Mouse (Mus musculus) ES-E14 (cell line): ENCODE data around the gene Hoxd11. TPM values are rescaled to one million over a fixed set of nuclear protein-coding genes. Genes with fewer than 3 reads are reported as not detected.

Source experiments
- DNase-seq: peaks from one replicate; pipeline ENCODE4 v3.0.0-alpha.2; 2013; ENCODE audit warnings: low read depth, low spot score
- H3K27ac ChIP-seq: 2 replicates; pipeline ENCODE4 v1.5.1; 2012; ENCODE audit warnings: low read depth, mild to moderate bottlenecking, low read length, moderate library complexity, mixed read lengths; ENCODE audit not compliant: poor library complexity, insufficient read depth, severe bottlenecking
- H3K36me3 ChIP-seq: 2 replicates; pipeline ENCODE4 v1.6.1; 2012; ENCODE audit warnings: mild to moderate bottlenecking, low read length, moderate library complexity, mixed read lengths; ENCODE audit not compliant: control insufficient read depth, poor library complexity, insufficient read depth, severe bottlenecking
- H3K4me1 ChIP-seq, 2 experiments: fragments of 150-350 bp in 1 of 2; sonication (generic) in 1 of 2; 2 replicates each; pipeline ENCODE4 v1.6.1; 2012; ENCODE audit warnings: low read length in 2 of 2, mild to moderate bottlenecking in 1 of 2, mixed read lengths in 1 of 2; ENCODE audit not compliant: control insufficient read depth in 2 of 2, insufficient read depth in 2 of 2, poor library complexity in 1 of 2
- H3K4me3 ChIP-seq, 2 experiments: fragments of 150-350 bp in 1 of 2; sonication (generic) in 1 of 2; 2 replicates each; pipeline ENCODE4 v1.5.1; 2012; ENCODE audit warnings: low read length in 2 of 2, low read depth in 1 of 2, mild to moderate bottlenecking in 1 of 2, mixed read lengths in 1 of 2; ENCODE audit not compliant: insufficient read depth in 1 of 2, poor library complexity in 1 of 2, severe bottlenecking in 1 of 2
- H3K9ac ChIP-seq: 2 replicates; pipeline ENCODE4 v1.6.1; 2012; ENCODE audit warnings: low read depth, mild to moderate bottlenecking, low read length, mixed read lengths; ENCODE audit not compliant: poor library complexity, insufficient read depth, severe bottlenecking
- H3K9me3 ChIP-seq: fragments of 150-350 bp; sonication (generic); 2 replicates; pipeline ENCODE4 v1.6.1; 2012; ENCODE audit warnings: low read depth, mild to moderate bottlenecking, low read length; ENCODE audit not compliant: control insufficient read depth, insufficient read depth
- CHD2 ChIP-seq: IDR thresholded peaks from 2 replicates; pipeline ENCODE4 v1.6.1; 2014; ENCODE audit warnings: mild to moderate bottlenecking, low read depth, low read length, inconsistent platforms
- HCFC1 ChIP-seq: IDR thresholded peaks from 2 replicates; pipeline ENCODE4 v1.6.1; 2012; ENCODE audit warnings: low read length, inconsistent platforms, borderline replicate concordance; ENCODE audit not compliant: insufficient read depth
- MAFK ChIP-seq: IDR thresholded peaks from 2 replicates; pipeline ENCODE4 v1.6.1; 2014; ENCODE audit warnings: mild to moderate bottlenecking, low read depth, low read length, inconsistent platforms; ENCODE audit not compliant: insufficient read depth
- ZC3H11A ChIP-seq: IDR thresholded peaks from 2 replicates; pipeline ENCODE4 v1.6.1; 2012; ENCODE audit warnings: low read depth, mild to moderate bottlenecking, inconsistent platforms, low read length, borderline replicate concordance
- ZNF384 ChIP-seq: IDR thresholded peaks from 2 replicates; pipeline ENCODE4 v1.6.1; 2012; ENCODE audit warnings: low read depth, low read length, inconsistent platforms
- in situ Hi-C, 2 experiments: fragments of 600-800 bp; cut with MboI; formaldehyde crosslinking; loops; one replicate each; pipeline ENCODE4 v1.15.1; 2025; ENCODE audit warnings: low sequenced_read_pairs in 2 of 2, inconsistent platforms in 1 of 2; ENCODE audit not compliant: unreplicated experiment in 2 of 2
- total RNA-seq: library from RNA; depleted of rRNA; stranded (reverse); fragments of 300-350 nt; gene quantifications from 2 replicates; pipeline ENCODE4 v1.2.3, GENCODE M21; 2012; rRNA removed

Hoxd11 gene
- total RNA-seq, 1 experiment = 0.18 TPM

DNA sequence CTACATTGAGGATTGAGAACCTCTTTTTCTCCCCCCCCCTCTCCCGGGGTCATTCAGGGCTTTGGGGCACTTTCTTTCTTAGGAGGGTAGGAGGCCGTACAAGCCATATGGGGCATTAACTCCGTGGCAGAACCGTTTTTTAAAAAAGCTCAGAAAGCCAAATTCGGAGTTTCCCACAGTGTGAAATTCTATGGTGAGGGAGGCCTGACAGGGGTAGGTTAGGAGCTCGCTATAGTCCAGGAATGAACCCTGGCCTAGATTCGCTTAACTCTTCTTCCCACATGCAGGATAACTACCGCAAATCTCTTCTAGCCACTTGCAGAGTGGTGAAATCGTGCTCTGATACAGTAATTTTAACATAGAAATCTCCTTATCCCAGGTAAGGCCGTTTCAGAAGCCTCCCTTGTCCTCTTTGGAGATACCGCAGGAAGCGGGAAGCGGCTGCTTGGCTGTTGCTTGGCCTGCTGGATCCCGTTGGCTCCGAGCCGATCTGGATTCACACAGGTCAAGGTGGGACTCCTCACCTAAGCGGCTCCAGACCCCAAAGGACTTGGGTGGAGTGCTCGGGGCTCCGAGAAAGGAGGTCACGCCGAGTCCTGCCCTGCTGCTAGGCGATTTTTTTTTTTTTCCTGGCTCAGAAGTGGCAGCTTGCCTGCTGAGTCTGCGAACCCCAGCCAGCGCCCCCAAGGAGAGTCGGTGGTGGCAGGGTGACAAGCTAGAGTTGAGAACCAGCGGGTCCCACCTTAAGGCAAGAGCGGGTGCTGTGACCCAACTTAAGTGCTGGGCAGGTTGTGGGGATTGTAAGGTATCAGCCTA lies 55.8 kb downstream of the Hoxd11 start:
- Histone ChIP-seq H3K9me3 (no peaks in the 10 kb centered on the region), H3K27ac (no peak overlapping the region), H3K4me1 (peaks cover 0 to 2% of the 10 kb centered on the region in 2 experiments; a peak in 1 of 4 replicates), H3K9ac (no peak overlapping the region), H3K36me3 (no peaks in the 10 kb centered on the region), H3K4me3 (no peak overlapping the region)
- in situ Hi-C loops = loop anchor here in 1 of 2 experiments (5.0 kb wide), 1 partner anchor 43 kb away; the partner anchor contains the start of gene Hoxd10
- TF ChIP-seq HCFC1 = no peak
- TF ChIP-seq ZC3H11A = no peak
- TF ChIP-seq ZNF384 = no peak
- no peak for TF ChIP-seq CHD2
- TF ChIP-seq MAFK = no peak
- no peak for DNase-seq

DNA sequence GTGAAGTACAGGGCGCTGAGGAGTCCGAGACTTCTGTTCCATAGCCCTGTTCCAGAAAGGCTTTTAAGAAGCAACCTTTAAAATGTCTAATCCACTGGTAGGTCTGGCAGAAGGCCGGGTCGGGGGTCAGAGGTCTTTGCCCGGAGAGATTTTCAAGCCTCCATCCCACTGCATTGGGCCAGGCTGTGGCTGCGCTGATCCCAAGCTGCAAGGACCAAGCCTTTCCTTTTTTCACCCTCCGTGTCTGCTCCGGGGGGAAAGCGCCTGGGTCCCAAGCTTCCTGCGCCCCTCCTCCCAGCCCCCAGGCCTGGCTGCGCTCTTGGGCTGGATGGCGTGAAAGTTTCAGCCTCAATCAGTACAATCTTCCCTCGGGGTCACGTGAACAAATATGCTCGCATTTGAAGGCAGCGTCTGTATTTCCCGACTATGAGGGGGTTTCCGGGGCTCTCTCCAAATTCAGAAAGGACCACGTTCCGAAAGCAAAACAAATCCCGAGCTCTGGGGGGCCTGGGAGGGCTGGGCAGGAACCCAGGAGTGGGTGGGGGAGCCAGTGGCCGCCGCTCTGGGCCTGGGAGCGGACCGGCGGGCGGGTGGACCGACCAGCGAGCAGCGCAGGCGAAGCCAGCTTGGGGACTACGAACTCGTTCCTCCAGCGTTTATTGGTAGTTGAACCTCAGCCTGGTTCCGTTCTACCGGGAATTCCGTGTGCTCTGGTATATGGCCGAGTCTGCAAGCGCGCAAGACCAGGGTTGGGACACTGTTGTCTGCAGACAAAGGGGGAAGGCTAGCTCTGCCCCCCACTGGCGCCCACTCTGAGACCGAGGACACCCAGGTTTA lies 56.7 kb downstream of the Hoxd11 start:
- Histone ChIP-seq H3K9ac (no peak overlapping the region), H3K4me3 (peak overlapping the region in 1 of 2 experiments; percentile 3; a peak in 1 of 4 replicates), H3K27ac (no peak overlapping the region), H3K4me1 (peaks cover 0 to 2% of the 10 kb centered on the region in 2 experiments; a peak in 1 of 4 replicates), H3K9me3 (no peaks in the 10 kb centered on the region), H3K36me3 (no peaks in the 10 kb centered on the region)
- no peak for TF ChIP-seq MAFK
- in situ Hi-C loops = loop anchor here in 1 of 2 experiments (5.0 kb wide), 1 partner anchor 44 kb away; the partner anchor contains the start of gene Hoxd10
- no peak for DNase-seq

Other genes with a start within 250 kb of the Hoxd11 start
- gene Lnpk, start 100.1 kb upstream of the Hoxd11 start, total RNA-seq = 33.6 and 36.1 TPM in 2 replicates
- gene Evx2, start 20.0 kb upstream of the Hoxd11 start, total RNA-seq = not detected in 2 replicates
- gene Hoxd13, start 11.2 kb upstream of the Hoxd11 start, total RNA-seq = 0.26 and 0.98 TPM in 2 replicates
- gene Hoxd12, start 4.5 kb upstream of the Hoxd11 start, total RNA-seq = not detected in 2 replicates
- 0.40 TPM in 1 of 2 replicates, not detected in the other for gene Hoxd10, start 12.4 kb downstream of the Hoxd11 start, total RNA-seq
- gene Hoxd9, start 18.2 kb downstream of the Hoxd11 start, total RNA-seq = 0.37 and 0.76 TPM in 2 replicates
- 0.63 and 1.2 TPM in 2 replicates for gene Hoxd8, start 25.1 kb downstream of the Hoxd11 start, total RNA-seq
- gene Hoxd3, start 32.4 kb downstream of the Hoxd11 start, total RNA-seq = 0.40 TPM in 1 of 2 replicates, not detected in the other
- 0.16 and 0.94 TPM in 2 replicates for gene Hoxd4, start 32.4 kb downstream of the Hoxd11 start, total RNA-seq
- gene Gm28230, start 47.2 kb downstream of the Hoxd11 start, total RNA-seq = 0.22 TPM in 1 of 2 replicates, not detected in the other
- 0.26 and 0.36 TPM in 2 replicates for gene Hoxd1, start 83.4 kb downstream of the Hoxd11 start, total RNA-seq
- 31.2 and 35.7 TPM in 2 replicates for gene Mtx2, start 146.2 kb downstream of the Hoxd11 start, total RNA-seq